Mouse (Mus musculus): ENCODE measurements around the gene Kirrel3.

DNA sequence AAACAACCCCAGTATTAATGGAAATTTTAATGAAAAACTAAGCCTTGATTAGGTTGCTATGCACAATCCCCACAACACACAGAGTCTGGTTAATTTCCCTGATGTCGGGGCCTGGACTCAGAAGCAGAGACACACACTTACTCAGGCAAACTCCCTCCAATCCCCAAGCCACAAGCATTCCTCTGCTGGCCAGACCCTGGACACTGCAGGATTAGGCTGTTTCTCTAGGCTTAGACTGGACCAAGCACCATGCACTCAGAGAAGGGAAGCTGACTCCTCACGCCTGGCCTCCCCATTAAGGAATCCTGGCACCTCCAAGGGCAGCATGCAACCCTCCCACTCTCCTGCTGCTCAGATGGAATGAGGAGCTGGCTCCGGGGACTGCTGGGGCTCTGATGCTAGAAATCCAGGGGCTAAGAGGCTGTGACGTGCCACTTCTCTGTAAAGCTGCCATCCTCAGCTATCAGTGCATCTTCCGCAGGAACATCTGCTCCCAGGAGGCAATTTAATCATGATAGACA is 324.4 kb downstream of the Kirrel3 start:
- no peak for TF ChIP-seq POLR2A (IDR thresholded peaks at IDR 0.05; ENCODE audit: borderline replicate concordance, extremely low read depth, low read depth, low read length)
- TF ChIP-seq CTCF (IDR thresholded peaks at IDR 0.05; ENCODE audit: insufficient read depth, low read length) = no peak
